In the genomic region with DNA sequence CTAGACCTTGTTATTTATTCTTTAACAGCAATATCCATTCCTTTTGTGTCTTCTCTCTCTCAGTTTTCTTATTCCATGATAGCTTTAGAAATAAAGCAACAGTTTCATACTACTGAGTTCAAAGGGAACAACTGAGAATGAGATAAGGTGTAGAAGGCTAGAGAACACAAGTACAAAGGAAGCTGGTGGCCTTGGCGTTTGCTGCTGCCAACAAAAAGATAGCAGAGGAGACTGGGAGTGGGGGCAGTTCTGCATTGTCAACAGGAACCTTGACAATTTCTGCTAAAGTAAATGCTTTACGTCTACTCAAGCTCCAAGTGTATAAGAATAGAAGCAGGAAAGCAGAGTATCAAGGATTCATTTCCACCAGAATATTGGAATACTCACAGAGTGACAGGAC, we compare ENCODE assay signal across 27 mouse cellular contexts.
DNase-seq lines count a peak whose midpoint lies in the region; ATAC-seq and TF ChIP-seq lines count a peak whose summit lies in the region.
"Had no signal": no experiment of that assay in that cellular context is flagged by ENCODE, and none has a peak within 500 bp of the region (broad histone marks: within the 10 kb centered on the region; RNA-seq: fewer than 3 reads in every experiment).

No protein-coding gene starts in this region.

- no peak for TF ChIP-seq CTCF in MEL (IDR thresholded peaks at IDR 0.05 in 2 of 3, conservative IDR thresholded peaks at IDR 0.05 in 1 of 3; ENCODE audit: control insufficient read depth in 1 of 3, insufficient read depth in 1 of 3, low read depth in 2 of 3, low read length in 3 of 3, poor library complexity in 1 of 3, severe bottlenecking in 1 of 3)
- TF ChIP-seq CTCF in liver, embryonic 14.5 days (IDR thresholded peaks at IDR 0.05; ENCODE audit: low read depth): no peak

- no peaks in the 10 kb centered on the region for H3K36me3 ChIP-seq in MEL (ENCODE audit: control insufficient read depth in 1 of 2, insufficient read depth in 2 of 2, low read length in 2 of 2)
- H3K36me3 ChIP-seq in liver, embryonic 14.5 days (replicated peaks; ENCODE audit: control insufficient read depth, insufficient read depth, low read depth): no peaks in the 10 kb centered on the region
- no peaks in the 10 kb centered on the region for H3K36me3 ChIP-seq in kidney, embryonic 15.5 days
- H3K36me3 ChIP-seq: G1E; heart, embryonic 15.5 days; hindbrain, embryonic 13.5 days; midbrain, embryonic 13.5 days had no signal

- no peaks in the 10 kb centered on the region for H3K27me3 ChIP-seq in MEL (ENCODE audit: control insufficient read depth in 1 of 2, insufficient read depth in 2 of 2, low read length in 2 of 2)
- H3K27me3 ChIP-seq in liver, embryonic 14.5 days (ENCODE audit: control insufficient read depth, insufficient read depth, low read length): no peaks in the 10 kb centered on the region
- no peaks in the 10 kb centered on the region for H3K27me3 ChIP-seq in kidney, embryonic 15.5 days
- H3K27me3 ChIP-seq: CH12.LX; forebrain, embryonic 13.5 days; heart, embryonic 15.5 days; hindbrain, embryonic 13.5 days; midbrain, embryonic 13.5 days had no signal

- no peak overlapping the region for H3K9ac ChIP-seq in MEL (ENCODE audit: control insufficient read depth, low read depth, low read length, poor library complexity, severe bottlenecking)
- H3K9ac ChIP-seq in liver, embryonic 14.5 days (replicated peaks): no peak overlapping the region
- no peak overlapping the region for H3K9ac ChIP-seq in kidney, embryonic 15.5 days
- H3K9ac ChIP-seq: forebrain, embryonic 13.5 days; heart, embryonic 15.5 days; hindbrain, embryonic 13.5 days; lung, embryonic 14.5 days; midbrain, embryonic 13.5 days had no signal

- peak; percentile 36 to 51; a peak in 3 of 4 replicates for TF ChIP-seq EP300 in MEL (IDR thresholded peaks at IDR 0.05; ENCODE audit: low read depth in 1 of 2, low read length in 2 of 2)
- peak; percentile 33 for TF ChIP-seq EP300 in liver, embryonic 14.5 days (IDR thresholded peaks at IDR 0.05; ENCODE audit: low read depth)

- no peak for TF ChIP-seq POLR2A in MEL (IDR thresholded peaks at IDR 0.05; ENCODE audit: control insufficient read depth in 1 of 2, insufficient read depth in 1 of 2, low read depth in 1 of 2, low read length in 2 of 2, poor library complexity in 1 of 2)

- no peaks in the 10 kb centered on the region for H3K79me2 ChIP-seq in MEL (ENCODE audit: control insufficient read depth, insufficient read depth, low read length, poor library complexity)

- no peaks in the 10 kb centered on the region for H3K9me3 ChIP-seq in MEL (replicated peaks; ENCODE audit: insufficient read depth, low read length)
- H3K9me3 ChIP-seq in liver, embryonic 14.5 days (ENCODE audit: control insufficient read depth, low read length): no peaks in the 10 kb centered on the region
- no peaks in the 10 kb centered on the region for H3K9me3 ChIP-seq in kidney, embryonic 15.5 days (replicated peaks)
- H3K9me3 ChIP-seq: forebrain, embryonic 13.5 days; G1E; heart, embryonic 15.5 days; hindbrain, embryonic 13.5 days; midbrain, embryonic 13.5 days had no signal

- H3K27ac ChIP-seq in MEL (ENCODE audit: control insufficient read depth, low read depth, low read length): no peak overlapping the region
- no peak overlapping the region for H3K27ac ChIP-seq in liver, embryonic 14.5 days
- no peak overlapping the region for H3K27ac ChIP-seq in kidney, embryonic 15.5 days
- H3K27ac ChIP-seq: forebrain, embryonic 13.5 days; heart, embryonic 15.5 days; hindbrain, embryonic 13.5 days; macrophage; midbrain, embryonic 13.5 days had no signal

- TF ChIP-seq RAD21 in MEL (IDR thresholded peaks at IDR 0.05; ENCODE audit: low read depth, low read length): no peak

- peaks cover 0 to 3% of the 10 kb centered on the region in 2 experiments; a peak in 2 of 4 replicates for H3K4me1 ChIP-seq in MEL (ENCODE audit: control insufficient read depth in 1 of 2, insufficient read depth in 2 of 2, low read length in 2 of 2)
- peaks cover 0 to 5% of the 10 kb centered on the region in 2 experiments; a peak in 2 of 4 replicates for H3K4me1 ChIP-seq in liver, embryonic 14.5 days (replicated peaks; ENCODE audit: control insufficient read depth in 2 of 2, insufficient read depth in 2 of 2, low read length in 1 of 2)
- H3K4me1 ChIP-seq in kidney, embryonic 15.5 days: no peaks in the 10 kb centered on the region
- H3K4me1 ChIP-seq: forebrain, embryonic 13.5 days; heart, embryonic 15.5 days; hindbrain, embryonic 13.5 days; midbrain, embryonic 13.5 days had no signal

- peak; percentile 66 for DNase-seq in heart, adult 11 months
- no peak for DNase-seq in heart, adult 8-10 months (ENCODE audit: low spot score)
- peak; percentile 59 for DNase-seq in MEL (ENCODE audit: low read depth, low spot score)
- DNase-seq in adrenal gland, postnatal 36 days: peak; percentile 23
- DNase-seq in liver, embryonic 14.5 days (ENCODE audit: low read depth in 3 of 3, low spot score in 3 of 3): peak in 1 of 3 experiments; percentile 16
- DNase-seq in right cerebral cortex, postnatal 25 days: no peak
- DNase-seq in cerebellum, postnatal 14 days: no peak
- DNase-seq: B cell, adult 2 months; cerebellum, adult 11-12 months; cerebellum, postnatal 10 days; embryo, embryonic 11 days; gastrocnemius, postnatal 36 days; heart, postnatal 36 days; kidney, adult 11 months; kidney, postnatal 4 days; layer of hippocampus, adult 9-11 months; lung, embryonic 14.5 days; right cerebral cortex, postnatal 4 days; thymus, adult 2 months had no signal

- no peak overlapping the region for H3K4me3 ChIP-seq in MEL (ENCODE audit: control insufficient read depth in 1 of 2, insufficient read depth in 1 of 2, low read depth in 2 of 2, low read length in 2 of 2)
- H3K4me3 ChIP-seq in liver, embryonic 14.5 days (ENCODE audit: insufficient read depth in 1 of 2, low read depth in 2 of 2, low read length in 2 of 2): no peak overlapping the region
- no peak overlapping the region for H3K4me3 ChIP-seq in kidney, embryonic 15.5 days (replicated peaks)
- H3K4me3 ChIP-seq: forebrain, embryonic 13.5 days; heart, embryonic 15.5 days; hindbrain, embryonic 13.5 days; midbrain, embryonic 13.5 days had no signal

- no peak overlapping the region for H3K4me2 ChIP-seq in liver, embryonic 14.5 days (ENCODE audit: low read depth)
- H3K4me2 ChIP-seq in kidney, embryonic 15.5 days: no peak overlapping the region
- H3K4me2 ChIP-seq: forebrain, embryonic 13.5 days; heart, embryonic 15.5 days; hindbrain, embryonic 13.5 days; lung, embryonic 14.5 days; midbrain, embryonic 13.5 days had no signal

- WGBS in liver, embryonic 14.5 days (ENCODE audit: insufficient replicate concordance): 3% methylated on average over 2 of the region's 2 CpGs
- WGBS in kidney, embryonic 15.5 days: 64% methylated on average over 2 of the region's 2 CpGs

- peak; percentile 56; the same call in 1 of the 2 replicates for ATAC-seq in liver, embryonic 14.5 days (ENCODE audit: insufficient read depth)
- no peak for ATAC-seq in kidney, embryonic 15.5 days (replicated peaks; ENCODE audit: low FRiP score)
- ATAC-seq: forebrain, embryonic 13.5 days; midbrain, embryonic 13.5 days had no signal

TF ChIP-seq in MEL, 35 proteins besides CTCF, POLR2A, EP300 and RAD21:
- no peak for TF ChIP-seq USF2 (IDR thresholded peaks at IDR 0.05; ENCODE audit: borderline replicate concordance in 1 of 2, insufficient read depth in 1 of 2, low read depth in 1 of 2, low read length in 2 of 2)
- TF ChIP-seq ETS1 (IDR thresholded peaks at IDR 0.05; ENCODE audit: low read depth, low read length): 0 out of 2 replicates have a peak, but pooled peaks have one; percentile 15
- TF ChIP-seq SMC3 (IDR thresholded peaks at IDR 0.05; ENCODE audit: low read depth, low read length): no peak
TF ChIP-seq in MEL: peak in this region for 1.

Comparison
In these comparisons a context has a peak if more than half of its experiments do, and no peak if none do; other contexts are left out.
1. DNase-seq: peak in heart, adult 11 months (single experiment), MEL (single experiment) and adrenal gland, postnatal 36 days (2 of 2); none in heart, adult 8-10 months (single experiment), right cerebral cortex, postnatal 25 days (single experiment) and cerebellum, postnatal 14 days (0 of 2).